8 mouse cellular contexts compared by ENCODE assay signal in genomic region chr7:30563117-30563905, GRCm38 (mm10). TPM values are rescaled to one million over a fixed set of nuclear protein-coding genes. Genes with fewer than 3 reads are reported as not detected.
DNase-seq lines count a peak whose midpoint lies in the region; ATAC-seq and TF ChIP-seq lines count a peak whose summit lies in the region.

Gene U2af1l4, plus strand, starts transcription at chr7:30563301.
Gene Gm49396, plus strand, starts transcription at chr7:30563344.
Gene Psenen, minus strand, starts transcription at chr7:30563627.

- peak; percentile 79 for ATAC-seq in heart, embryonic 11.5 days (replicated peaks; ENCODE audit: insufficient number of reproducible peaks, low FRiP score, low TSS enrichment)
- peak; percentile 86 for ATAC-seq in kidney, embryonic 16.5 days (ENCODE audit: low FRiP score, low TSS enrichment)

- H3K79me2 ChIP-seq in C2C12 (ENCODE audit: control insufficient read depth, insufficient read depth) (peaks cover 38% of the 10 kb centered on the region), myocyte (ENCODE audit: control insufficient read depth, insufficient read depth) (peaks cover 18% of the 10 kb centered on the region)
- H3K79me2 ChIP-seq in liver, adult 2 months (ENCODE audit: control insufficient read depth, insufficient read depth, low read length): no peaks in the 10 kb centered on the region

- under 1% methylated on average over 45 of the region's 45 CpGs for WGBS in heart, embryonic 11.5 days (ENCODE audit: insufficient replicate concordance)
- WGBS in kidney, embryonic 16.5 days: under 1% methylated on average over 44 of the region's 45 CpGs
- WGBS in liver, adult 2 months: under 1% methylated on average over 45 of the region's 45 CpGs

- peak within 1 kb of the TSS; percentile 98 for H3K27ac ChIP-seq in heart, embryonic 11.5 days (ENCODE audit: low read depth, low read length)
- peak within 1 kb of the TSS; percentile 99 for H3K27ac ChIP-seq in kidney, embryonic 16.5 days (ENCODE audit: low read length)
- H3K27ac ChIP-seq in liver, adult 2 months (replicated peaks; ENCODE audit: insufficient read depth, low read depth, low read length): peak within 1 kb of the TSS; percentile 89

- H3ac ChIP-seq in C2C12 (ENCODE audit: control insufficient read depth, insufficient read length, low read depth) (peak within 1 kb of the TSS; percentile 71), myocyte (ENCODE audit: control insufficient read depth, insufficient read length) (peak within 1 kb of the TSS; percentile 50)

- no peak for TF ChIP-seq POLR2A in brain, embryonic 14.5 days (IDR thresholded peaks at IDR 0.05; ENCODE audit: borderline replicate concordance, extremely low read depth, insufficient read depth, insufficient read length, poor library complexity, severe bottlenecking)
- 0 out of 2 replicates have a peak, but pooled peaks have one; percentile 11 for TF ChIP-seq POLR2A in liver, adult 2 months (IDR thresholded peaks at IDR 0.05; ENCODE audit: extremely low read depth, insufficient read depth, low read length)
- peak; percentile 27 for TF ChIP-seq POLR2A in myocyte (IDR thresholded peaks at IDR 0.05; ENCODE audit: insufficient read length, low read depth)

- peak within 1 kb of the TSS; percentile 84 for H3K4me2 ChIP-seq in heart, embryonic 11.5 days
- H3K4me2 ChIP-seq in kidney, embryonic 16.5 days (replicated peaks; ENCODE audit: low read depth, low read length): peak within 1 kb of the TSS; percentile 78
- peak within 1 kb of the TSS; percentile 81 for H3K4me2 ChIP-seq in myocyte (ENCODE audit: low read depth)

- TF ChIP-seq CTCF in C2C12 (IDR thresholded peaks at IDR 0.05; ENCODE audit: control insufficient read depth, insufficient read depth, insufficient read length): no peak
- no peak for TF ChIP-seq CTCF in brain, embryonic 14.5 days (IDR thresholded peaks at IDR 0.05; ENCODE audit: borderline replicate concordance, extremely low read depth, insufficient read depth, insufficient read length)
- TF ChIP-seq CTCF in liver, adult 2 months (IDR thresholded peaks at IDR 0.05; ENCODE audit: low read depth, low read length): no peak

- H3K4me3 ChIP-seq in C2C12 (ENCODE audit: insufficient read depth, poor library complexity, severe bottlenecking): peak within 1 kb of the TSS; percentile 90
- H3K4me3 ChIP-seq in erythroblast, embryonic 14.5 days (replicated peaks): peak within 1 kb of the TSS; percentile 94
- H3K4me3 ChIP-seq in heart, embryonic 11.5 days (ENCODE audit: low read depth, low read length): peak within 1 kb of the TSS; percentile 79
- peak within 1 kb of the TSS; percentile 82 for H3K4me3 ChIP-seq in kidney, embryonic 16.5 days (ENCODE audit: low read length)
- peak within 1 kb of the TSS; percentile 75 for H3K4me3 ChIP-seq in liver, adult 2 months (ENCODE audit: insufficient read depth, low read depth, low read length)
- H3K4me3 ChIP-seq in myocyte: peak within 1 kb of the TSS; percentile 86

- peak; percentile 99 for DNase-seq in brain, embryonic 14.5 days (ENCODE audit: low read depth)
- DNase-seq in liver, adult 2 months (ENCODE audit: extremely low read depth, low read depth, low spot score): peak; percentile 93
- peak; percentile 99 for DNase-seq in splenic B cell, adult 2 months (ENCODE audit: low read depth, low spot score)

- peaks cover 56% of the 10 kb centered on the region for H3K4me1 ChIP-seq in erythroblast, embryonic 14.5 days (ENCODE audit: control insufficient read depth)
- H3K4me1 ChIP-seq in heart, embryonic 11.5 days (ENCODE audit: control insufficient read depth, insufficient read depth, low read length): peaks cover 13% of the 10 kb centered on the region
- H3K4me1 ChIP-seq in kidney, embryonic 16.5 days (ENCODE audit: insufficient read depth, low read length): peaks cover 13% of the 10 kb centered on the region
- H3K4me1 ChIP-seq in liver, adult 2 months (ENCODE audit: control insufficient read depth, insufficient read depth, low read length): peaks cover 12% of the 10 kb centered on the region

- H3K27me3 ChIP-seq in C2C12 (ENCODE audit: control insufficient read depth, insufficient read depth, insufficient read length): no peaks in the 10 kb centered on the region
- no peaks in the 10 kb centered on the region for H3K27me3 ChIP-seq in erythroblast, embryonic 14.5 days (ENCODE audit: control insufficient read depth)
- H3K27me3 ChIP-seq in heart, embryonic 11.5 days (ENCODE audit: control insufficient read depth, insufficient read depth, low read length): no peaks in the 10 kb centered on the region
- no peaks in the 10 kb centered on the region for H3K27me3 ChIP-seq in kidney, embryonic 16.5 days (ENCODE audit: insufficient read depth, low read length)
- no peaks in the 10 kb centered on the region for H3K27me3 ChIP-seq in liver, adult 2 months (ENCODE audit: control insufficient read depth, insufficient read depth, low read length)
- no peaks in the 10 kb centered on the region for H3K27me3 ChIP-seq in myocyte (ENCODE audit: control insufficient read depth, insufficient read depth, insufficient read length)
- H3K27me3 ChIP-seq in splenic B cell, adult 2 months (ENCODE audit: control insufficient read depth, insufficient read depth, low read length, poor library complexity, severe bottlenecking): no peaks in the 10 kb centered on the region

- H3K36me3 ChIP-seq in C2C12 (ENCODE audit: control insufficient read depth, insufficient read depth): peaks cover 6% of the 10 kb centered on the region
- H3K36me3 ChIP-seq in erythroblast, embryonic 14.5 days (ENCODE audit: control insufficient read depth): peaks cover 51% of the 10 kb centered on the region
- H3K36me3 ChIP-seq in heart, embryonic 11.5 days (ENCODE audit: control insufficient read depth, insufficient read depth, low read length): no peaks in the 10 kb centered on the region; the same call in 1 of the 2 replicates
- H3K36me3 ChIP-seq in kidney, embryonic 16.5 days (ENCODE audit: insufficient read depth, low read length): peaks cover 29% of the 10 kb centered on the region
- H3K36me3 ChIP-seq in liver, adult 2 months (ENCODE audit: control insufficient read depth, insufficient read depth, low read length): no peaks in the 10 kb centered on the region
- H3K36me3 ChIP-seq in myocyte (ENCODE audit: control insufficient read depth, insufficient read depth): peaks cover 2% of the 10 kb centered on the region
- H3K36me3 ChIP-seq in splenic B cell, adult 2 months (ENCODE audit: control insufficient read depth, insufficient read depth, low read length, poor library complexity, severe bottlenecking): peaks cover 10% of the 10 kb centered on the region

- peak within 1 kb of the TSS; percentile 92 for H3K9ac ChIP-seq in heart, embryonic 11.5 days (ENCODE audit: low read depth, low read length)
- H3K9ac ChIP-seq in kidney, embryonic 16.5 days (replicated peaks; ENCODE audit: low read length): peak within 1 kb of the TSS; percentile 89
- peak within 1 kb of the TSS; percentile 83 for H3K9ac ChIP-seq in liver, adult 2 months (ENCODE audit: low read depth, low read length)

- peaks cover 4% of the 10 kb centered on the region for H3K79me3 ChIP-seq in C2C12 (ENCODE audit: low read depth)

- H3K9me3 ChIP-seq in erythroblast, embryonic 14.5 days (ENCODE audit: control insufficient read depth, low read length): no peaks in the 10 kb centered on the region
- no peaks in the 10 kb centered on the region for H3K9me3 ChIP-seq in heart, embryonic 11.5 days (replicated peaks; ENCODE audit: control insufficient read depth, low read length)
- no peaks in the 10 kb centered on the region for H3K9me3 ChIP-seq in kidney, embryonic 16.5 days (ENCODE audit: low read length)

TF ChIP-seq in C2C12, 6 proteins besides CTCF, POLR2A, EP300 and RAD21:
- peak; percentile 68 for TF ChIP-seq MAX (IDR thresholded peaks at IDR 0.05)
- TF ChIP-seq MYOG (IDR thresholded peaks at IDR 0.05; ENCODE audit: control insufficient read depth, extremely low read depth, insufficient read length): no peak

TF ChIP-seq in myocyte, 11 proteins besides CTCF, POLR2A, EP300 and RAD21 (continues in another document):
- TF ChIP-seq REST (IDR thresholded peaks at IDR 0.05; ENCODE audit: insufficient read depth, insufficient read length) (no peak), MYOD1 (IDR thresholded peaks at IDR 0.05; ENCODE audit: control insufficient read depth in 1 of 3, insufficient read length in 2 of 3, low read depth in 2 of 3) (no peak), MAX (IDR thresholded peaks at IDR 0.05; ENCODE audit: low read depth) (no peak), USF1 (IDR thresholded peaks at IDR 0.05; ENCODE audit: low read depth) (no peak), TCF12 (IDR thresholded peaks at IDR 0.05; ENCODE audit: insufficient read depth, poor library complexity, severe bottlenecking) (no peak), E2F4 (IDR thresholded peaks at IDR 0.05; ENCODE audit: insufficient read depth) (no peak), POLR2AphosphoS2 (IDR thresholded peaks at IDR 0.05; ENCODE audit: insufficient read length, low read depth) (no peak)

RNA-seq across cellular contexts. Expression of gene U2af1l4, which starts in this region (rescaled TPM):
- 63.6 TPM for polyA plus RNA-seq in C2C12 (2012; fragmentation: generic; extraction: Trizol)
- 69.3 and 95.4 TPM in 2 replicates for polyA plus RNA-seq in brain, embryonic 14.5 days (2012; rRNA removed)
- 5.6 and 7.7 TPM in 2 replicates for polyA plus RNA-seq in erythroblast, embryonic 14.5 days (2012)
- 87.6 and 91.2 TPM in 2 replicates for polyA plus RNA-seq in heart, embryonic 11.5 days (2014; fragmentation: Nextera tagmentation; extraction: Ambion mirVana)
- polyA plus RNA-seq in kidney, embryonic 16.5 days (2015; fragmentation: Nextera tagmentation; extraction: Ambion mirVana): 91.6 and 99.4 TPM in 2 replicates
- total RNA-seq in liver, adult 2 months (2014; rRNA removed): 12.4 and 16.2 TPM in 2 replicates
- 31.3 and 34.6 TPM in 2 replicates for polyA plus RNA-seq in liver, adult 2 months (2012; rRNA removed)
- 72.3 TPM for polyA plus RNA-seq in myocyte (2012; fragmentation: generic; extraction: Trizol)

RNA-seq across cellular contexts. Expression of gene Gm49396, which starts in this region (rescaled TPM):
- 0.73 TPM for polyA plus RNA-seq in C2C12 (2012; fragmentation: generic; extraction: Trizol)
- polyA plus RNA-seq in brain, embryonic 14.5 days (2012; rRNA removed): 4.9 and 8.7 TPM in 2 replicates
- polyA plus RNA-seq in erythroblast, embryonic 14.5 days (2012): 0.15 and 0.18 TPM in 2 replicates
- 5.4 and 5.5 TPM in 2 replicates for polyA plus RNA-seq in heart, embryonic 11.5 days (2014; fragmentation: Nextera tagmentation; extraction: Ambion mirVana)
- polyA plus RNA-seq in kidney, embryonic 16.5 days (2015; fragmentation: Nextera tagmentation; extraction: Ambion mirVana): 18.2 and 18.9 TPM in 2 replicates
- 1.9 and 2.8 TPM in 2 replicates for total RNA-seq in liver, adult 2 months (2014; rRNA removed)
- polyA plus RNA-seq in liver, adult 2 months (2012; rRNA removed): 0.70 and 0.91 TPM in 2 replicates
- 1.0 TPM for polyA plus RNA-seq in myocyte (2012; fragmentation: generic; extraction: Trizol)

RNA-seq across cellular contexts. Expression of gene Psenen, which starts in this region (rescaled TPM):
- polyA plus RNA-seq in C2C12 (2012; fragmentation: generic; extraction: Trizol) (173 TPM), myocyte (2012; fragmentation: generic; extraction: Trizol) (169 TPM)
- 102 and 154 TPM in 2 replicates for polyA plus RNA-seq in brain, embryonic 14.5 days (2012; rRNA removed)
- 8.0 and 8.9 TPM in 2 replicates for polyA plus RNA-seq in erythroblast, embryonic 14.5 days (2012)
- polyA plus RNA-seq in heart, embryonic 11.5 days (2014; fragmentation: Nextera tagmentation; extraction: Ambion mirVana): 102 and 107 TPM in 2 replicates
- 142 and 148 TPM in 2 replicates for polyA plus RNA-seq in kidney, embryonic 16.5 days (2015; fragmentation: Nextera tagmentation; extraction: Ambion mirVana)
- total RNA-seq in liver, adult 2 months (2014; rRNA removed): 34.9 and 38.0 TPM in 2 replicates
- 126 and 149 TPM in 2 replicates for polyA plus RNA-seq in liver, adult 2 months (2012; rRNA removed)

Comparison
In these comparisons a context has a peak if more than half of its experiments do, and no peak if none do; other contexts are left out.
1. Peak in every context shown above with its lines: DNase-seq, ATAC-seq, H3K4me3 ChIP-seq and H3K27ac ChIP-seq.
2. RNA of gene Psenen (polyA plus RNA-seq): 173 TPM in C2C12 (single experiment), 169 TPM in myocyte (single experiment), 142 to 148 TPM in kidney, embryonic 16.5 days, 126 to 149 TPM in liver, adult 2 months, 102 to 107 TPM in heart, embryonic 11.5 days and 102 to 154 TPM in brain, embryonic 14.5 days; 8.0 to 8.9 TPM in erythroblast, embryonic 14.5 days; every median in the first group is over 10 times any median in the second.